Mouse (Mus musculus) adrenal gland, adult 8-10 months (tissue): ENCODE results near the gene Elp1. TPM values are rescaled to one million over a fixed set of nuclear protein-coding genes. Genes with fewer than 3 reads are reported as not detected.

ENCODE experiments used
- total RNA-seq, 4 experiments: library from RNA; stranded (reverse); gene quantifications; 2 replicates each; pipeline ENCODE4 v1.2.4; 2022

Gene Elp1
- total RNA-seq, 4 experiments from 2014 or later: 33.3 to 43.6 (median 39.4) TPM

Other genes with a start within 250 kb of the Elp1 start
- not detected for gene Gm26657, start 62.3 kb downstream of the Elp1 start, total RNA-seq
- under 1 TPM in 1 of 4 experiments, not detected in 3; 0.24 TPM for gene Actl7b, start 60.9 kb downstream of the Elp1 start, total RNA-seq
- gene Actl7a, start 58.9 kb downstream of the Elp1 start, total RNA-seq: not detected
- gene Fam206a, start within 50 bp of the Elp1 start, total RNA-seq: 10 to 100 TPM; 13.6 to 17.0 (median 14.6) TPM
- gene Ctnnal1, start 62.9 kb upstream of the Elp1 start, total RNA-seq: 10 to 100 TPM; 18.0 to 21.3 (median 20.2) TPM
- gene Tmem245, start 145.1 kb upstream of the Elp1 start, total RNA-seq: 10 to 100 TPM; 55.1 to 69.7 (median 57.5) TPM
- gene Frrs1l, start 188.1 kb upstream of the Elp1 start, total RNA-seq: 1 to 10 TPM; 1.0 to 1.6 (median 1.2) TPM